Mouse (Mus musculus) ES-Bruce4 (cell line): ENCODE data around the gene Stoml3.

Experiments used
- CTCF ChIP-seq: IDR thresholded peaks from one replicate; pipeline ENCODE4 v1.8.1; 2011; ENCODE audit warnings: low read depth, low read length
- POLR2A ChIP-seq: IDR thresholded peaks from one replicate; pipeline ENCODE4 v1.8.1; 2011; ENCODE audit warnings: low read length; ENCODE audit not compliant: insufficient read depth

DNA sequence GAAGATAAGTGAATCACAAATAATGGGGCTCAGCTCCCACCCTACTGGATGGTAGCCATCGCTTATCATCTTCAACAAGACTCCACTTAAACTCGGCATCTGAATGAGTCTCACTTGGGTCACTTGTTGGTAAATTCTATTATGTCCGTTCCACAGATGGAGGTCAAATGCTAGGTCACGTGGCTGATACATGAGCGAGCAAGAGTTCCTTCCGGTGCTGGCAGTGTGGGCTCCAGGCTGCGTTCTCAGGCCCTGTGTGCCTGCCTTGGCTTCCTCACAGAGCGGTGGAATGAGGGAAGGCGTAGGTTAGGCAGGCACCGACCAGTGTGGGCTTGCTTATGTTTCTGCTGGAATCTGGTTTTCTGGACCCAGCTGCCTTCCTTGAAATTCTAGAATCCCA, 1.9 kb upstream of the Stoml3 start:
- TF ChIP-seq CTCF (no peak), POLR2A (no peak)
